Mouse (Mus musculus) embryo, embryonic 9.5 days (tissue): ENCODE data around the gene Fgfr2.

Experiments used
- DNase-seq: peaks from one replicate; pipeline ENCODE4 v3.0.0-alpha.2; 2017; ENCODE audit errors: extremely low spot score

Fgfr2 gene

GRCm38 (mm10) chr7:130959868-130960267 lies 2163.3 kb downstream of the Fgfr2 start:
- DNase-seq, result no peak

GRCm38 (mm10) chr7:130958551-130958950 lies 2164.6 kb downstream of the Fgfr2 start:
- no peak for DNase-seq

GRCm38 (mm10) chr7:130954177-130954601 lies 2169.0 kb downstream of the Fgfr2 start:
- no peak for DNase-seq

- DNase-seq, result no peak
These were observed 2169.8 kb downstream of the Fgfr2 start for GRCm38 (mm10) chr7:130953376-130953775.

- no peak for DNase-seq
These were observed 2172.1 kb downstream of the Fgfr2 start for GRCm38 (mm10) chr7:130951004-130951403.

- no peak for DNase-seq
These were observed 2172.7 kb downstream of the Fgfr2 start for GRCm38 (mm10) chr7:130950482-130950881.

GRCm38 (mm10) chr7:130949331-130949751 lies 2173.8 kb downstream of the Fgfr2 start:
- DNase-seq, result no peak

GRCm38 (mm10) chr7:130948563-130949208 lies 2174.5 kb downstream of the Fgfr2 start:
- no peak for DNase-seq

GRCm38 (mm10) chr7:130946303-130946702 lies 2176.8 kb downstream of the Fgfr2 start:
- no peak for DNase-seq

GRCm38 (mm10) chr7:130945730-130946129 lies 2177.4 kb downstream of the Fgfr2 start:
- no peak for DNase-seq

- no peak for DNase-seq
These were observed 2178.2 kb downstream of the Fgfr2 start for GRCm38 (mm10) chr7:130944766-130945475.

GRCm38 (mm10) chr7:130943280-130943895 lies 2179.8 kb downstream of the Fgfr2 start:
- DNase-seq, result no peak

GRCm38 (mm10) chr7:130940733-130941132 lies 2182.4 kb downstream of the Fgfr2 start:
- DNase-seq, result no peak

GRCm38 (mm10) chr7:130938896-130939295 lies 2184.3 kb downstream of the Fgfr2 start:
- DNase-seq, result no peak

GRCm38 (mm10) chr7:130938005-130938404 lies 2185.1 kb downstream of the Fgfr2 start:
- no peak for DNase-seq

GRCm38 (mm10) chr7:130937266-130937841 lies 2185.8 kb downstream of the Fgfr2 start:
- no peak for DNase-seq

GRCm38 (mm10) chr7:130936472-130936951 lies 2186.6 kb downstream of the Fgfr2 start:
- DNase-seq, result peak; percentile 12

GRCm38 (mm10) chr7:130935793-130936471 lies 2187.2 kb downstream of the Fgfr2 start, which contains the start of gene Htra1:
Htra1 (plus strand) TSS chr7:130936111.
- DNase-seq, result peak; percentile 59

- peak; percentile 10 for DNase-seq
These were observed 2187.7 kb downstream of the Fgfr2 start for GRCm38 (mm10) chr7:130935421-130935792.

- DNase-seq, result no peak
These were observed 2188.5 kb downstream of the Fgfr2 start for GRCm38 (mm10) chr7:130934654-130935053.

GRCm38 (mm10) chr7:130932921-130933320 lies 2190.2 kb downstream of the Fgfr2 start:
- DNase-seq, result no peak

- DNase-seq, result no peak
These were observed 2192.7 kb downstream of the Fgfr2 start for GRCm38 (mm10) chr7:130930401-130930800.
